Mouse (Mus musculus) monocyte, adult 2 months (primary cell): ENCODE measurements around the gene Ndst4.

Source experiments
- DNase-seq, 2 experiments: peaks; one replicate each; pipeline ENCODE4 v3.0.0; 2022; ENCODE audit warnings: low spot score in 2 of 2, low read depth in 1 of 2

Ndst4 gene

GRCm38 (mm10) chr3:125403601-125404396 is at the start of gene Ndst4:
Gene Ndst4, plus strand, starts transcription at chr3:125404076.
- DNase-seq: no peak

- no peak for DNase-seq
These were observed 6.4 kb upstream of the Ndst4 start for GRCm38 (mm10) chr3:125397443-125397842.

GRCm38 (mm10) chr3:125406456-125406855 is 2.6 kb downstream of the Ndst4 start:
- DNase-seq: no peak

- DNase-seq: no peak
These were observed 3.1 kb downstream of the Ndst4 start for GRCm38 (mm10) chr3:125406991-125407390.

- DNase-seq: no peak
These were observed 63.2 kb downstream of the Ndst4 start for GRCm38 (mm10) chr3:125466894-125467652.

GRCm38 (mm10) chr3:125510102-125510501 is 106.2 kb downstream of the Ndst4 start:
- DNase-seq: no peak

- no peak for DNase-seq
These were observed 129.5 kb downstream of the Ndst4 start for GRCm38 (mm10) chr3:125533371-125533770.

GRCm38 (mm10) chr3:125570602-125571001 is 166.7 kb downstream of the Ndst4 start:
- DNase-seq: no peak

- DNase-seq: no peak
These were observed 228.4 kb downstream of the Ndst4 start for GRCm38 (mm10) chr3:125632233-125632632.

GRCm38 (mm10) chr3:125655009-125655635 is 251.2 kb downstream of the Ndst4 start:
- no peak for DNase-seq

- no peak for DNase-seq
These were observed 256.3 kb downstream of the Ndst4 start for GRCm38 (mm10) chr3:125660114-125660717.

GRCm38 (mm10) chr3:125660884-125661532 is 257.1 kb downstream of the Ndst4 start:
- no peak for DNase-seq

GRCm38 (mm10) chr3:125673997-125674794 is 270.3 kb downstream of the Ndst4 start:
- DNase-seq: no peak

GRCm38 (mm10) chr3:125675211-125675896 is 271.5 kb downstream of the Ndst4 start:
- no peak for DNase-seq

- no peak for DNase-seq
These were observed 275.0 kb downstream of the Ndst4 start for GRCm38 (mm10) chr3:125678924-125679323.

GRCm38 (mm10) chr3:125683460-125684230 is 279.8 kb downstream of the Ndst4 start:
- no peak for DNase-seq

GRCm38 (mm10) chr3:125684583-125684982 is 280.7 kb downstream of the Ndst4 start:
- DNase-seq: no peak

GRCm38 (mm10) chr3:125687601-125688000 is 283.7 kb downstream of the Ndst4 start:
- no peak for DNase-seq

- no peak for DNase-seq
These were observed 287.1 kb downstream of the Ndst4 start for GRCm38 (mm10) chr3:125690948-125691347.
